Mouse (Mus musculus): ENCODE measurements at regions not wholly inside any gene's neighbourhood (a gene's known extent, or its start where the extent isn't known, plus 50 kb on each side); places are given as distances from the start of the nearest gene placed in this dataset.

DNA sequence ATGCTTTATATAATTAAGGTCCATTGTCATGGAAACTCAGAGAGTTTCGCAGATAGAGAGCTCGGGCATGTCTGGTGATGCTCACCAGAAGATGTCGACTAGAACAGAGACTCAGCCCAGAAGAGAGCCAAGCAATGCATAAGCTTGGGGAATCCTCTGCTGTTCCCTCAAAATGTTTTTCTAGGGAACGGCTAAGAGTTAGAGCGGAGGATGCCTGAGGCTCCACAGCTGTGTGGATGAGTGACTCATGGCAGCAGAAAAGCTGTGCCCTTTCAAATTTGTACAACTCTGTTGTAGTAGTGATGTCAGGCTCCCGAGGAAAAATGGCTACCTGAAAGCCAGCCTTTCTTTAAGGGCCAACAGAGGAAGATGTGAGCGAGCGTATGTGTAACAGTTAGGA, 586.2 kb upstream of the Fam19a5 start:
- Histone ChIP-seq H3K27me3 (replicated peaks; ENCODE audit: control insufficient read depth, insufficient read depth, low read length) (no peaks in the 10 kb centered on the region), H3K27ac (ENCODE audit: low read length) (no peak overlapping the region), H3K4me1 (replicated peaks; ENCODE audit: control insufficient read depth, insufficient read depth, low read length) (no peaks in the 10 kb centered on the region), H3K9me3 (ENCODE audit: control insufficient read depth, low read length) (no peaks in the 10 kb centered on the region), H3K36me3 (ENCODE audit: control insufficient read depth, insufficient read depth) (no peaks in the 10 kb centered on the region), H3K4me2 (ENCODE audit: low read length) (no peak overlapping the region), H3K9ac (replicated peaks; ENCODE audit: low read depth, low read length) (no peak overlapping the region), H3K4me3 (replicated peaks; ENCODE audit: low read length) (no peak overlapping the region)
- no peak for ATAC-seq
- 86% methylated on average over 8 of the region's 8 CpGs for WGBS

DNA sequence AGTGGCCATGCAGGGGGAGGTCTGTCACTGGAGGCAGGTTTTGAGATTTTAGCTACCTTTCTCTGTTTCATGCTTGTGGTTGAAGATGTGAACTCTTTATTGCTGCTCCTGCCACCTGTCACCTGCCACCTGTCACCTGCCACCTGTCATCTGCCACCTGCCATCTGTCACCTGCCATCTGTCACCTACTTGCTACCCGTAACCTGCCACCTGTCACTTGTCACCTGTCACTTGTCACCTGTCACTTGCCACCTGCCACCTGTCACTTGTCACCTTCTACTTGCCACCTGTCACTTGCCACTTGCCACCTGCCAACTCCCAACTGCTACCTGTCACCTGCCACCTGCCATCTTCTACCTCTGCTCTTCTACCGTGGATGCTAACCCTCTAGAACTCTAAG, 581.2 kb upstream of the Fam19a5 start:
- Histone ChIP-seq H3K4me2 (ENCODE audit: low read length) (no peak overlapping the region), H3K27ac (ENCODE audit: low read length) (peak overlapping the region; percentile 8; the same call in 1 of the 2 replicates), H3K36me3 (ENCODE audit: control insufficient read depth, insufficient read depth) (no peaks in the 10 kb centered on the region), H3K9ac (replicated peaks; ENCODE audit: low read depth, low read length) (no peak overlapping the region), H3K27me3 (replicated peaks; ENCODE audit: control insufficient read depth, insufficient read depth, low read length) (no peaks in the 10 kb centered on the region), H3K4me1 (replicated peaks; ENCODE audit: control insufficient read depth, insufficient read depth, low read length) (no peaks in the 10 kb centered on the region), H3K9me3 (ENCODE audit: control insufficient read depth, low read length) (no peaks in the 10 kb centered on the region), H3K4me3 (replicated peaks; ENCODE audit: low read length) (no peak overlapping the region)
- WGBS = 52% methylated on average over 2 of the region's 2 CpGs
- ATAC-seq = no peak

DNA sequence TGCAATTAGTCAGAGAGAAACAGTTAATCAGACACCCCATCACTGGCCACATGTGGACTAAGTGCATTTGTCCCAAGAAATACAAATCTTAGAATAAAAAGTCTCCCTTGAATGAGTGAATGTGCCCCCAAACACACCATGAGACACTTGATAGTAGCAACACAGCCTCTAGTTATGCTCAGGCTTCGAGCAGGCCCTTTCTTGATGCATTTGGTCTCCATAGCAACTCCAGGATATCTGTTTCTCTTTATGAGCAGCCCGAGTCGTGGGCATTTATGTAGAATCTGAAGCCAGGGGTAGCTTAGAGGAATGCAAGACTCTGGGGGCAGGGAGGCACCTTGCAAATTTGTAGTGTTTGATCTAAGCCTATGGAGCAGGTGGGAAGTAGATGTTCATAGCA, 580.6 kb upstream of the Fam19a5 start:
- Histone ChIP-seq H3K4me3 (replicated peaks; ENCODE audit: low read length) (no peak overlapping the region), H3K9ac (replicated peaks; ENCODE audit: low read depth, low read length) (no peak overlapping the region), H3K27ac (ENCODE audit: low read length) (peak overlapping the region; percentile 1; the same call in 1 of the 2 replicates), H3K9me3 (ENCODE audit: control insufficient read depth, low read length) (no peaks in the 10 kb centered on the region), H3K4me2 (ENCODE audit: low read length) (no peak overlapping the region), H3K36me3 (ENCODE audit: control insufficient read depth, insufficient read depth) (no peaks in the 10 kb centered on the region), H3K4me1 (replicated peaks; ENCODE audit: control insufficient read depth, insufficient read depth, low read length) (no peaks in the 10 kb centered on the region), H3K27me3 (replicated peaks; ENCODE audit: control insufficient read depth, insufficient read depth, low read length) (no peaks in the 10 kb centered on the region)
- 33% methylated on average over 3 of the region's 3 CpGs for WGBS
- ATAC-seq = no peak

DNA sequence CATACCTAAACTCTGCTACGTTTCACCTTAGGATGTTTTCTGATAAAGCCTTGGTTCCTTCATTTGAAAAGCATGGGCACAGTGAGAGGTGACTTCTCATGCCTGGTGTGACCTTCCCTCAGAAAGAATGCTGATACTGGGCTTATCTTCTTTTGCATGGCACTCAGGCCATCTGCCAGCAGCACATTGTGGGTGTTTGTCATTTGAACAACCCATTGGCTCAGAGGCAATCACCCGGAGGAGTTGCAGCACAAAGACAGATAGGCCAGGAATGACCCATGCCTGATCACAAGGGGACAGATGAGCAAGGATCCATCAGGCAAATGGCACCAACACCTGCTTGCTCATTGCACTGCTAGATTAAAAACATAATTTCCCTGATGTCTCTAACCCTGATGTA, 572.7 kb upstream of the Fam19a5 start:
- H3K9ac ChIP-seq (replicated peaks; ENCODE audit: low read depth, low read length) = no peak overlapping the region
- ATAC-seq = no peak
- H3K4me2 ChIP-seq (ENCODE audit: low read length) = no peak overlapping the region
- WGBS = 90% methylated on average over 2 of the region's 2 CpGs
- no peaks in the 10 kb centered on the region for H3K9me3 ChIP-seq (ENCODE audit: control insufficient read depth, low read length)
- no peaks in the 10 kb centered on the region for H3K4me1 ChIP-seq (replicated peaks; ENCODE audit: control insufficient read depth, insufficient read depth, low read length)
- H3K36me3 ChIP-seq (ENCODE audit: control insufficient read depth, insufficient read depth) = no peaks in the 10 kb centered on the region
- no peaks in the 10 kb centered on the region for H3K27me3 ChIP-seq (replicated peaks; ENCODE audit: control insufficient read depth, insufficient read depth, low read length)
- H3K27ac ChIP-seq (ENCODE audit: low read length) = no peak overlapping the region
- no peak overlapping the region for H3K4me3 ChIP-seq (replicated peaks; ENCODE audit: low read length)

DNA sequence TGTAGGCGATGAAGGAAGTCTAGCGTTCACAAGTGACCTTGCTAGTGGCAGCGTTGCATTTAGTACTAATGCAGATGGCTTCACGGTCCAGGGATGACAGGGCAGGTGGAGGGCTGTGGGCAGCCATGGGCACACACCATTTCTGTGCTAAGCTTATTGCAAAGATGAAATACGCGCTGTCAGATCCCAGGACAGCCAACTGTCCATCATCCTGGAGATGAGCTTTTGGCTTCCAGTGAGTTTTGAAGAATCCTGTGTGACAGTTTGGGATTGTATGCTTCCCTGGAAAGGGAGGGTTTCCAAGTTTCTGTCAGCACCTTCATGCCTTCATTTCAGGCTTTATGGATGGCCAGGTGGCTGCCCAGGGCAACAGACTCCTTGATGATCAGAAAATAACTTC, 547.9 kb upstream of the Fam19a5 start:
- H3K36me3 ChIP-seq (ENCODE audit: control insufficient read depth, insufficient read depth) = no peaks in the 10 kb centered on the region
- no peak overlapping the region for H3K4me3 ChIP-seq (replicated peaks; ENCODE audit: low read length)
- WGBS = 87% methylated on average over 6 of the region's 6 CpGs
- no peak overlapping the region for H3K9ac ChIP-seq (replicated peaks; ENCODE audit: low read depth, low read length)
- no peak for ATAC-seq
- H3K27ac ChIP-seq (ENCODE audit: low read length) = no peak overlapping the region
- H3K9me3 ChIP-seq (ENCODE audit: control insufficient read depth, low read length) = 0 out of 2 replicates have a peak, but pooled peaks cover 7% of the 10 kb centered on the region
- no peaks in the 10 kb centered on the region for H3K4me1 ChIP-seq (replicated peaks; ENCODE audit: control insufficient read depth, insufficient read depth, low read length)
- H3K4me2 ChIP-seq (ENCODE audit: low read length) = no peak overlapping the region
- H3K27me3 ChIP-seq (replicated peaks; ENCODE audit: control insufficient read depth, insufficient read depth, low read length) = no peaks in the 10 kb centered on the region

DNA sequence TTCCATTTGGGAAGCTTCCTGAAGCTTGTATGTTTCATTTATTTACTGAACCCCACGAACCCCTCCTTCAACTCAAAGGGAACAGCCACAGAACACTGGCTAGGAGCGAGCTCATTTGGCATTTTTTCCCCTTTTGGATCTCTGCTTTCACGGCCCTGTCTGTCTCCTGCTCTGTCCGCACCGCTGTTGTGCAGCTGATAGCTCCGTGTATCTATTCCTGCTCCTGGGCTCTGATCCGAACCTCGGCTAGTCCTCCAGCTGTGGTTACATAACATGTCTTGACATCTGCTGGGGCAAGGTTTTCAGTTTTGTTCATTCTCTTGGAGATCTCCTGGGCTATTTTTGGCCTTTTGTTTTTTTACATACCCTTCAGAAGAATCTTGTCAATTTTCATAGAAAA, 525.1 kb upstream of the Fam19a5 start:
- Histone ChIP-seq H3K27me3 (replicated peaks; ENCODE audit: control insufficient read depth, insufficient read depth, low read length) (no peaks in the 10 kb centered on the region), H3K9me3 (ENCODE audit: control insufficient read depth, low read length) (no peaks in the 10 kb centered on the region), H3K4me1 (replicated peaks; ENCODE audit: control insufficient read depth, insufficient read depth, low read length) (no peaks in the 10 kb centered on the region), H3K36me3 (ENCODE audit: control insufficient read depth, insufficient read depth) (no peaks in the 10 kb centered on the region), H3K4me3 (replicated peaks; ENCODE audit: low read length) (no peak overlapping the region), H3K27ac (ENCODE audit: low read length) (no peak overlapping the region), H3K9ac (replicated peaks; ENCODE audit: low read depth, low read length) (no peak overlapping the region), H3K4me2 (ENCODE audit: low read length) (no peak overlapping the region)
- no peak for ATAC-seq
- WGBS = 81% methylated on average over 8 of the region's 8 CpGs

DNA sequence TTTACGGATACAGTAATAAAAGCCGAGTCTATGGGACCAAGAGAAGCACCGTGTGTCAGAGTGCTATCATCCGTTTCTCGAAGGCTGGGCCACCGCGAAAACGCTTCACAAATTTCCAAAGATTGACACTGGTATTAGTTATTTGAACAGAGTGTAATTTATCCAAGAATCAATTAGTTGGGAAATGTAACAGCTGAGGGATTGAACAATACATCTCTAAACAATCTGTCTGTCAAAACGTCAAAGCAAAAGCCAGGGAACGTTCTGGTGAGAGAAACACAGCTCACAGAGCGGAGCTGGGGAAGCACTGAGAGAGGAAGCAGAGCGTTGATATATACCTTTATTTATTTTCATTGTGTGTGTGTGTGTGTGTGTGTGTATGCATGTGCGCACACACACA, 498.1 kb upstream of the Fam19a5 start:
- Histone ChIP-seq H3K9me3 (ENCODE audit: control insufficient read depth, low read length) (no peaks in the 10 kb centered on the region), H3K36me3 (ENCODE audit: control insufficient read depth, insufficient read depth) (no peaks in the 10 kb centered on the region), H3K9ac (replicated peaks; ENCODE audit: low read depth, low read length) (no peak overlapping the region), H3K4me3 (replicated peaks; ENCODE audit: low read length) (no peak overlapping the region), H3K4me1 (replicated peaks; ENCODE audit: control insufficient read depth, insufficient read depth, low read length) (no peaks in the 10 kb centered on the region), H3K4me2 (ENCODE audit: low read length) (no peak overlapping the region), H3K27me3 (replicated peaks; ENCODE audit: control insufficient read depth, insufficient read depth, low read length) (no peaks in the 10 kb centered on the region), H3K27ac (ENCODE audit: low read length) (no peak overlapping the region)
- ATAC-seq = no peak
- 60% methylated on average over 13 of the region's 13 CpGs for WGBS

DNA sequence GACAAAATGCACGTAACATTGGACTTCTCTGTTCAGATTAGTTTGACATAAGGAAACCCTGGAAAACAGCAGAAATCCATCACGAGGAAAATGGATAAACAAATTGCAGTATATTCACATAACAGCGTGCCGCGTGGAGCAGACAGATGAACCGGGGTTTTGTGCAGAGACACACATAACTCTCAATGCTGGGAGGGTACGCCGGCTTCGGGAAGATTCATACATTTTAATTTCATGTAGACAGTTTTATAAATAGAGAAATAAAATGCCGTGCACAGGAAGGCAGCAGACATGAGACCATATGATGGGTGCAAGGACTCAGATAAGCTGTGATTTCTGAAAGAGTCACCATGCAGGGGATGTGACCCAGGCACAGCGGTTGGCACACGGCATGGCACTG, 489.9 kb upstream of the Fam19a5 start:
- no peak for ATAC-seq
- no peak overlapping the region for H3K4me2 ChIP-seq (ENCODE audit: low read length)
- no peaks in the 10 kb centered on the region for H3K27me3 ChIP-seq (replicated peaks; ENCODE audit: control insufficient read depth, insufficient read depth, low read length)
- no peak overlapping the region for H3K9ac ChIP-seq (replicated peaks; ENCODE audit: low read depth, low read length)
- H3K4me3 ChIP-seq (replicated peaks; ENCODE audit: low read length) = no peak overlapping the region
- no peaks in the 10 kb centered on the region; the same call in 1 of the 2 replicates for H3K9me3 ChIP-seq (ENCODE audit: control insufficient read depth, low read length)
- 85% methylated on average over 12 of the region's 12 CpGs for WGBS
- no peaks in the 10 kb centered on the region for H3K36me3 ChIP-seq (ENCODE audit: control insufficient read depth, insufficient read depth)
- H3K4me1 ChIP-seq (replicated peaks; ENCODE audit: control insufficient read depth, insufficient read depth, low read length) = no peaks in the 10 kb centered on the region
- no peak overlapping the region for H3K27ac ChIP-seq (ENCODE audit: low read length)

DNA sequence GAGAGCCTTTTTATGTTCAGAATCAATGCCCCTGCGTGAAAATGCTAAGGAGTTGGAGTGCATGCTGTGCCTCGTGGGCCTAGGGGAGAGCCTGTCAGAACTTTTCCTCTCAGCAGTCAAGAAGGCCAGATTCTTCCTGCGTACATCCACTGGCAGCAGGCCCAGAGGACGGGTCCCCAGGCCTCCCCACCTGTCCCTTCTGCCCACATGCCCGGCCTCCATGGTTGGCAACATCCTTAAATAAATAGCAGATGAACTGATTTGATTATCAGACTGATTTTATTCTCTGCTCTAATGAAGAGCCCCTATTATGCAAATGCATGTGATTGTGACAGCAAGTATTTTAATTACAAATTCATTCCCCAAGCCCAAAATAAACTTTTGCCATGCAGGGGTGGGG, 479.2 kb upstream of the Fam19a5 start:
- no peaks in the 10 kb centered on the region for H3K9me3 ChIP-seq (ENCODE audit: control insufficient read depth, low read length)
- H3K27me3 ChIP-seq (replicated peaks; ENCODE audit: control insufficient read depth, insufficient read depth, low read length) = no peaks in the 10 kb centered on the region
- WGBS = 13% methylated on average over 5 of the region's 5 CpGs
- ATAC-seq = peak; percentile 38
- H3K9ac ChIP-seq (replicated peaks; ENCODE audit: low read depth, low read length) = no peak overlapping the region
- no peak overlapping the region for H3K4me3 ChIP-seq (replicated peaks; ENCODE audit: low read length)
- peaks cover 12% of the 10 kb centered on the region for H3K4me1 ChIP-seq (replicated peaks; ENCODE audit: control insufficient read depth, insufficient read depth, low read length)
- H3K36me3 ChIP-seq (ENCODE audit: control insufficient read depth, insufficient read depth) = no peaks in the 10 kb centered on the region
- H3K27ac ChIP-seq (ENCODE audit: low read length) = peak overlapping the region; percentile 29; the same call in 1 of the 2 replicates
- H3K4me2 ChIP-seq (ENCODE audit: low read length) = no peak overlapping the region

DNA sequence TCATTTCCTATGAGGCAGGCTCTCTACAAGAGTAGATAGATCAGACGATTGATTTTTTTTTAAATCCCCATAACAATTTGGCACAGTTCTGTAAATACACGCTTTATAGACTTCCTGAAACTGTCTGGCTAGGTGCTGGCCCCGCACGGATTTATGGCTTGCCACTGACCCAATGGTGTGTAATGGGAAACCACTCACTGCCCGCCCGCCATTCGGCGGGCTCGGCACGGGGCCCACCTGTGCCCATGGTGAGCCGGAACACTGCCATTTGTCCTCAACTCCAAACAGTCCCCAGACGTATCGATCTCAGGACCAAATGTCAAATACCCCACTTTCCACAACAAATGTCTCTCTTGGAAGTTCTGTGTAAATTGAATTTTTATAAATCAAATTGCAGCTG, 475.8 kb upstream of the Fam19a5 start:
- Histone ChIP-seq H3K27ac (ENCODE audit: low read length) (no peak overlapping the region), H3K27me3 (replicated peaks; ENCODE audit: control insufficient read depth, insufficient read depth, low read length) (no peaks in the 10 kb centered on the region), H3K36me3 (ENCODE audit: control insufficient read depth, insufficient read depth) (no peaks in the 10 kb centered on the region), H3K4me3 (replicated peaks; ENCODE audit: low read length) (no peak overlapping the region), H3K9me3 (ENCODE audit: control insufficient read depth, low read length) (no peaks in the 10 kb centered on the region), H3K9ac (replicated peaks; ENCODE audit: low read depth, low read length) (no peak overlapping the region), H3K4me2 (ENCODE audit: low read length) (no peak overlapping the region), H3K4me1 (replicated peaks; ENCODE audit: control insufficient read depth, insufficient read depth, low read length) (peaks cover 12% of the 10 kb centered on the region)
- 87% methylated on average over 13 of the region's 13 CpGs for WGBS
- no peak for ATAC-seq

Data from forebrain, embryonic 16.5 days (tissue).